Mouse (Mus musculus): ENCODE data around the gene Tor2a. TPM values are rescaled to one million over a fixed set of nuclear protein-coding genes. Genes with fewer than 3 reads are reported as not detected.

Tor2a gene
- total RNA-seq, 2 experiments from 2014 or later = 4.9 to 5.7 TPM

- DNase-seq = no peak
Observed at GRCm38 (mm10) chr2:32763353-32763752, 6.3 kb downstream of the Tor2a start.

- DNase-seq = no peak
Observed at GRCm38 (mm10) chr2:32767241-32767640, 10.2 kb downstream of the Tor2a start.

- DNase-seq = no peak
Observed at GRCm38 (mm10) chr2:32768661-32769285, 11.7 kb downstream of the Tor2a start.

GRCm38 (mm10) chr2:32769327-32770085, 12.5 kb downstream of the Tor2a start:
- no peak for DNase-seq

- no peak for DNase-seq
Observed at GRCm38 (mm10) chr2:32771886-32772285, 14.9 kb downstream of the Tor2a start.

GRCm38 (mm10) chr2:32772626-32773279, 15.7 kb downstream of the Tor2a start:
- no peak for DNase-seq

- peak; percentile 97 for DNase-seq
Observed at GRCm38 (mm10) chr2:32775359-32776074, 18.5 kb downstream of the Tor2a start, which contains the start of the genes Ttc16 and Ptrh1. Gene Ttc16 (minus strand): TSS chr2:32775633. Gene Ptrh1 (plus strand): TSS chr2:32775786.

- DNase-seq = no peak
Observed at GRCm38 (mm10) chr2:32776192-32776591, 19.2 kb downstream of the Tor2a start.

- no peak for DNase-seq
Observed at GRCm38 (mm10) chr2:32778081-32778480, 21.0 kb downstream of the Tor2a start.

- peak; percentile 59 for DNase-seq
Observed at GRCm38 (mm10) chr2:32779131-32779530, 22.1 kb downstream of the Tor2a start.

GRCm38 (mm10) chr2:32779714-32780113, 22.7 kb downstream of the Tor2a start:
- DNase-seq = no peak

GRCm38 (mm10) chr2:32781710-32782109, 24.7 kb downstream of the Tor2a start:
- DNase-seq = no peak

- no peak for DNase-seq
Observed at GRCm38 (mm10) chr2:32784048-32784681, 27.1 kb downstream of the Tor2a start, which contains the start of gene Cfap157. Gene Cfap157 (minus strand): TSS chr2:32784428.

GRCm38 (mm10) chr2:32787176-32787575, 30.1 kb downstream of the Tor2a start:
- DNase-seq = no peak

GRCm38 (mm10) chr2:32788581-32788980, 31.5 kb downstream of the Tor2a start:
- no peak for DNase-seq

- peak; percentile 69 for DNase-seq
Observed at GRCm38 (mm10) chr2:32791297-32791696, 34.3 kb downstream of the Tor2a start.

GRCm38 (mm10) chr2:32795748-32796418, 38.8 kb downstream of the Tor2a start:
- DNase-seq = no peak

GRCm38 (mm10) chr2:32798251-32798962, 41.4 kb downstream of the Tor2a start:
- no peak for DNase-seq

- DNase-seq = no peak
Observed at GRCm38 (mm10) chr2:32808816-32809566, 52.0 kb downstream of the Tor2a start.
